Mouse (Mus musculus): Measurements from ENCODE around the gene F2rl3.
A peak's percentile ranks its signal among the peaks of the same experiment; 100 is the strongest.

- TF ChIP-seq CTCF (conservative IDR thresholded peaks at IDR 0.05; ENCODE audit: low read length) (0 out of 2 replicates have a peak, but pooled peaks have one; percentile 3), NANOG (IDR thresholded peaks at IDR 0.05; ENCODE audit: borderline replicate concordance, low read length) (no peak), POU5F1 (IDR thresholded peaks at IDR 0.05; ENCODE audit: borderline replicate concordance, low read length) (no peak)
Measured at GRCm38 (mm10) chr8:72812690-72813089, 51.0 kb downstream of the F2rl3 start.
